Mouse (Mus musculus) kidney, postnatal 10 days (tissue): ENCODE results near the gene Mllt11.
A peak's percentile ranks its signal among the peaks of the same experiment; 100 is the strongest.

Experiments used
- DNase-seq: peaks from one replicate; pipeline ENCODE4 v3.0.0; 2021; ENCODE audit warnings: mixed read lengths

Mllt11 gene

DNA sequence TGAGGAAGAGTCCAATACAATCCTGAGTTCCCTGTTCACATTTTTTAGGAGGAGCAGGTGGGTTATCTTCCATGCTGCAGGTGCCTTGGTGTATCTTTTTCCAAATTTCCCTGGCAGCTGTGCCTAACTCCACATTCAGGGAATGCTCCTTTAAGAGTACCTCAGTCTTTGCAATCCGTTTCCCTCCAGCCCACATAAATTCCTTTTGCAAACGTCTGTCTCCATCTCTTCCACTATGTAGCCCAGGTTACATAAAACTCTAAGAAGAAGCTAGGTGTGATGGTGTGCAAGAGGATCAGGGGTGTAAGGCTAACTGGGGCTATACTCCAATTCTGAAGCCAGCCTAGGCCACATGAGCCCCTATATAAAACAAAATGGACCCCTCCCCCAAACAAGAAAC is 11.1 kb upstream of the Mllt11 start:
- DNase-seq = no peak

DNA sequence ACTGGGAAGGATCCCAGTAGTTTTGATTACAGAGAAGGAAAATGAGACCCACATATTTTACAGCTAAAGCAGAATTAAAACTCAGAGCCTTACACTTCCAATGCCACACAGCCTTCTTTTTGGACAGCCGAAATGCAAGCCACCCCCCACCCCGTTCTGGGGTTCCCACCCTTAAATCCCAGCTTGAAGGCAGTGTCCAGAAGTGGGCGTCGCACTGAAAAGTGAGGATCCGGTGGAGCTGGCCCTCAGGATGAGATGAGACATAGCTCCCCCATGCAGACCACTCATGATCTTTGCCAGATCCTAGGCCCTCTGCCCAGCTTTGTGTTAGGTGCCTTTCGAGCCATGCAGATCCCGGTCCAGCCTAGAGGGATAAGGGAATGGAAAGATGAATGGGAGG is 9.5 kb upstream of the Mllt11 start, which contains the start of gene Gm128:
Gene Gm128 (minus strand): TSS at position 101 of the 400 bp plus-strand sequence.
- DNase-seq = no peak

DNA sequence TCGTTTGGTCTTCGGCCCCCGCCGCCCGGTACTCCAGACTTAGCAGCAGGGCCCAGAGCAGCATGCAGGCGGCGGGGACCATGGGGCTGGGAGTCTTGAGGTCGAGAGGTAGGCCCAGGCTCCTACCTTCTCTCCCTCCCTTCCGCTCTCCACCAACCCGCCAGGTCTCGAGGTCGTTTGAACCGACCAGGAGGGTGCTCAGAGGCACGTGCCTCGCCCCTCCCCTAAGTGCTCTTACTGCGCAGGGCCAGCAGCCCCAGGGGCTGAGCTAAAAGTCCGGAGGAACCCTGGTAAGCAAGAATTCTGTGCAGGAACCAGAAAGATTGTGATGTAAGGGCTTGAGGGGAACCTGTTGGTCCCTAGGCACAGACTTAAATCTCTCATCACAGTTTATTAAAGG is 8.9 kb upstream of the Mllt11 start:
- DNase-seq = no peak

DNA sequence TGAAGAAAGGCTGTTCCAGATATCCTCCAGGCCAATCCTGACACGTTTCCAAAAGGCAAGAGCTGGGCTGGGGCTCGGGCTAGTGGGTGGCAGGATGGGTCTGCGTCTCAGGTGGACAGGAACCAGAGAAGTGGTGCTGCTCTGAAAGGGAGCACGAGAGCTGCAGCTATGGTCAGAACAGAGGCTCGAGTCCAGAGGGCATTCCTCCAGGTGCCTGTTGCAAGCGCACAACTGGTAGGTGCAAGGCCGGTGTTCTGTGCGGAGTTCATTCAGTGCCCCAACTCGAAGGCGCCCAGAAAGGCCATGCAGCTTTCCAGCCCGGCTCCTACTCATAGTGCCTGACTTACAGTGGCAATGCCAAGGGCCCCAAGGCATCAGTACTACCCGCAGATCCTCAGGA is 8.0 kb upstream of the Mllt11 start:
- DNase-seq = no peak

DNA sequence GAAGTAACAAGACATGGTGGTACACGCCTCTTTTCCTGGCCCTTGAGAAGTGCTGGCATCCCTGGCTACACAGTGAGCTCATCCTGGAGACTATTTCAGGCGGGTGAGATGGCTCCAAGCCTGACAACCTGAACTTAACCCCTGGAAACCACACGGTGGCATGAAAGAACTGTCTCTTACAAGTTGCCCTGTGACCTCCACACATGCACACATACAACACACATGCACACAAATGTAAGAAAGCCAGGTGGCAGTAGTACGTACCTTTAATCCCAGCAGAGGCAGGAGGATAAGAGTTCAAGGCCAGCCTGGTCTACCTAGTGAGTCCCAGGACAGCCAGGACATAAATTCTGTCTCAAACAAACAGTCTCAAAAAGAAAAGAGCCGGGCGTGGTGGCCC is 7.1 kb upstream of the Mllt11 start:
- no peak for DNase-seq

DNA sequence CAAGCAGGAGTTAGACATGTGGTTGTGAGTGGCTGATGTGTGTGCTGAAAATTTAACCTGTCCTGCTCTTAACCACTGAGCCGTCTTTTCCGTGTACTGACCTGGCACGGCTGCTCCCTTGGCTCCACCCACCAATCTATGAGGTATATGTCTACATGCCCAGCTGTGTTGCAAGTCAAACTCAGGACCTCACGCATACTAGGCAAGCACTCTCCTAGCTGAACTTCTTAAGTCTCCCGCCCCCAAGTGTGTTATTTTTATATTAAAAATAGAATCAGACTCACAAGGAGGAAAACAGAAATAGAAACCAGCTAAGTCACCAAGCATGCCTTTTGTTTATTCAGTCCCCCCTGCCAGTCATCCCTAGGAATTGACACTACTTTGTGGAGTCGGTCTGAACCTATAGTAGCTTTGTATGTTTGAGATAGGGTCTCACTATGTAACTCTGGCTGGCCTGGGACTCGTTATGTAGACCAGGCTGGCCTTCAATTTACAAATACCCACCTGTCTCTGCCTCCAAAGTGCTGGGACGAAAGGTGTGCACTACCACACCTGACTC is 5.6 kb upstream of the Mllt11 start:
- no peak for DNase-seq

DNA sequence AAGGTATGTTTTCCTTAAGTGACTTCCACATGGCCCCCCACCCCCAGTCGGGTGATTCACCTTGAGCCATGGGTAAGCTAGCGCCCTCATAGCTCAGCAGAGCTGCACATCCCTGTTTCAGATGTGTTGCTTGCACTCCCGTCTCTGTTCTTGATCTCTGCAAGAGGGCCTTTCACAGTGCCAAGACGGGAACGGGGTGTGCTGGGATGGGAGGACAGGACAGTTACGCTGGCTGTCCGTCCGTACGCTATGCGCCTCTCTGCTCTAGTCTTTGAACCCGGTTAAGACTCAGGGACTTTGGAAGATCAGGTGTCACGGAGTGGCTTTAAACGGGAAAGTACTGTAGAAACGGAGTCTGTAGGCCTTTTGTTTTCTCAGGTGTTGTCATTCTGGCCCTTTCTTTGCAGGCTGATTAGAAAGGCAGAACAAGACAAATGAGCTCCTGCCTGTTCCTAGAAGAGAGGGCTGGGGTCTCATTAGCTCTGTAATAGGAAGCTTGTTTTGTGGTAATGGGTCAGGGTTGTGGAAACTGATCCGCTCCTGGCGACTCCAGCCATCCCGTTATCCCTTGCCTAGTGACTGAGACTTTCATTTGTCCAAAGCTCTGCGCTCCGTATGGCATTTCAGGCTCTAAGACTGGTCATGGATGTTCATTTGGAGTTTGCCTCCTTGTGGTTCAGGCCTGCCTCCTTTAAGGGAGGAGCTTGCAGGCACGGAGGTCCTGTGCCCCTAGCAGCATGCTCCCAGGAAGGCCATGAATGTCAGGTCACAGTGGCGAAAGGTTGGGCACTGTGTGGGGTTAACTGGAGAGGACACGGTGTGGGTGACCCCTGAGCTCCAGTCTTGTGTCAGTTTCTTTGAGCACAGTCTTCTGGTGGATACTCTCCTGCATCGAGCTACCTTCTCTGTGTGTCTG is 3.7 kb upstream of the Mllt11 start:
- DNase-seq = no peak

DNA sequence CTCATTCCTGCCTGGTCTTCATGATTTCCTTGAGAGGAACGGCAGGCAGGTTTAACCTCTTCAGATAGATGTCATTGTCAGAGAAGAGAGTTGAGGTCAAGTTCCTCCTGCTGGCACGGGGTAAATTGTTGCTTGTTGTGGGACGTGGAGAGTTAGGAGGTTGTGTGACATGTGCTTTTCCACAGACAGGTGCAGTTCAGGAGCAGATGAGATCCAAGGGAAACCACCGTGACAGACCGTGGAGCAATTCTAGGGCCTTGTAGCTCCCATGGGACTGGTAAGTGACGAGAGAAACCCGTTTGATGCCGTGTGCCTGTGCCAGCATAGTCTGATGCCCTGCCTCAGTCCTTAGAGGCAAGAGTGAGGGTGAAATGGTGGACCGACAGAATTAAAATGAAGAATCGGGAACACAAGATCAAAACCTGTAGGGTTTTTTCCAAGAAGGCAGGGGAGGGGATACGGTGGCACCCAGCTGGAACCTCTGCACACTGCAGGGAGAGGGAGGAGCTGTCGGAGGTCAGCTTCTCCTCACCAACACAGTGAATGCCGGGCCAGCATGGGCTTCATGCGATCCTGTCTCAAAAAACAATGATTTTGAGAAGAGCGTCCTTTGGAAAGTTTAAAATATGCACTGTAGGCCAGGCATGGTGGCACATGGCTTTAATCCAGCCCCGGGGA is 1.5 kb upstream of the Mllt11 start:
- DNase-seq = no peak

DNA sequence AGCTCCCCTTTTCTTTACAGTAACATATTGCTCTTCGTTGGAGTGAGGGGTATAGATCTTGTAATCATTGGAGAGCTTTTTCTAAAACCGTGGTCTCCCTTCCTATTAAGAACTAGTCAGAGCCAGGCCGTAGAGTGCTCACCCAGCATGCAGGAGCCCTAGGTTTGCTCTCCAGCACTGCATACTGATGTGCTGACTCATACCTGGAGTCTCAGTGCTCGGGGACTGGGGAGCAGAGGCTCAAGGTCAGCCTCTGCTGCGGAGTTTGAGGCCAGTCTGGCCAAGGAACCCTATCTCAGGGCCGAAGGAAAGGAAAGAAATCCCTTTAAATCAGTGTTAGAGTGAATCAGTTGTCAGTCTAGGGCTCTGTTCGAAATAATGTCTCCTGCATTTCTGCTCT is 800 bp upstream of the Mllt11 start:
- peak; percentile 51 for DNase-seq

DNA sequence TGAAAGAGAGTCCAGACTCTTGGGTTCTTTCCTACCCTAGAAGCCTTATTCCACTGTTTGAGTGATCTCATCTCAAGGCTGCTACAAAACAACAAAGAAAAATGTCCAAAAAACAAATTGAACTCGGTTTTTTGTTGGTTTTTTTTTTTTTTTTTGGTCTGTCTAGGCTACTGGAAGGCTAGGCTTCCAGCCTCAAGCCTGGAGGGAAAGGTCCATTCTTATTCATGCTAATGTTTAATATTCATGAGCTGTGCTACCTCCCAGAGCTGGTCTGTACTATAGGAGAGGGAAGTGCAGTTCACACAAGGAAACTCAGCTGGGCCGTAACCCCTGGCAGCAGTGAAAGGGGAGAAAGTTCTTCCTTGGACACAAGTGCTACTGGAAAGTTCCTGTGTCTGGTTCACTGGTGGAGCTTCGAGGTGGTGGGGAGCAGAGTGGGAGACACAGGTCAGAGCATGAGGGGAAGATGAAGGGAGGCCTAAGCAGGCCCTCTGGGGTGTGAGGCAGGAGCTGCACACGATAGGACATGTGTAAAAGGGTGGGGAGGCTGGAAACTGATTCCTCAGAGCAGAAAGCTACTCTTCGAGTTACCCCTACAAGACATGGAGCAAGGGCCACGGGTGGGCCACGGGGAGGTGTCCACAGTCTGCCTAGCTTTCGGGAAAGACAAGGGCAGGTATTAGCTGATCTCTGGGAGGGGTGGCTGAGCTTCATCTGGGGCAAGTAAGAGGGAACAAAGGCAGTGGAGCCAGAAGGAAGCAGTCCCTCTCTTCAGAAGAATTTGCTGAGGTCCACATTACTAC is 1.3 kb downstream of the Mllt11 start:
- DNase-seq = peak; percentile 58

DNA sequence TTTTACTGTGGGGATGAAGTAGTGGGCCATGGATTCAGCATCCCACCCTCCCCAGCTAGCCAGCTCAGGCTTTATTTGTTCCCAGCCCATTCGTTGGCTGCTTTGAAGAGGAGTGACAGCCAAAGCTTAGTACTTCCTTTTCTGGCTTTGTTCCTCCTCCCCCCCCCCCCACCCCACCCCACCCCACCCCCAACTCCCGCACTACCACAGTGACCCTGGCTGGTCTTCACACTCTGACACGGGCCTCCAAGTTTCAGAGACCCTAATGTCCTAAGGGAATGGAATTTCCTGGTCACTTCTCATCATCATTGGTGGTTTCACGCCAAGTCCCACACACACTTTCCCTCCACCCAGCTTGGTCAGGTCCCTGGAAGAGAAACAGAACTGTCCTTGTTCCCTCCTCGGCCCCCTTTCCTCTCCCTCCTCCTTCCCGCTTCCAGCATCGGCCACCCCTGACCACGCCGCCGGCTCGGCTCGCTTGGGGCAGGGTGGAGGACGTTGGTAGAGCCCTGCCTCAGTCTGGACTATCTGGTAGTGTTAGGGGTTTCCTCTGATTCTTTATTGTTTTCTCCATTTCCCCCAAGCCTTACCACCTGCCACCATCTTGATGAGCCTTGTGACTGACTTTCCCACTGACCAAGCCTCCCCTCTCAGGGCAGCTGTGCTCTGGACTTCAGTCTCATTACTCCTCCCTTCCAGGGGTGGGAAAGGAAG is 2.0 kb downstream of the Mllt11 start:
- DNase-seq = peak; percentile 67

DNA sequence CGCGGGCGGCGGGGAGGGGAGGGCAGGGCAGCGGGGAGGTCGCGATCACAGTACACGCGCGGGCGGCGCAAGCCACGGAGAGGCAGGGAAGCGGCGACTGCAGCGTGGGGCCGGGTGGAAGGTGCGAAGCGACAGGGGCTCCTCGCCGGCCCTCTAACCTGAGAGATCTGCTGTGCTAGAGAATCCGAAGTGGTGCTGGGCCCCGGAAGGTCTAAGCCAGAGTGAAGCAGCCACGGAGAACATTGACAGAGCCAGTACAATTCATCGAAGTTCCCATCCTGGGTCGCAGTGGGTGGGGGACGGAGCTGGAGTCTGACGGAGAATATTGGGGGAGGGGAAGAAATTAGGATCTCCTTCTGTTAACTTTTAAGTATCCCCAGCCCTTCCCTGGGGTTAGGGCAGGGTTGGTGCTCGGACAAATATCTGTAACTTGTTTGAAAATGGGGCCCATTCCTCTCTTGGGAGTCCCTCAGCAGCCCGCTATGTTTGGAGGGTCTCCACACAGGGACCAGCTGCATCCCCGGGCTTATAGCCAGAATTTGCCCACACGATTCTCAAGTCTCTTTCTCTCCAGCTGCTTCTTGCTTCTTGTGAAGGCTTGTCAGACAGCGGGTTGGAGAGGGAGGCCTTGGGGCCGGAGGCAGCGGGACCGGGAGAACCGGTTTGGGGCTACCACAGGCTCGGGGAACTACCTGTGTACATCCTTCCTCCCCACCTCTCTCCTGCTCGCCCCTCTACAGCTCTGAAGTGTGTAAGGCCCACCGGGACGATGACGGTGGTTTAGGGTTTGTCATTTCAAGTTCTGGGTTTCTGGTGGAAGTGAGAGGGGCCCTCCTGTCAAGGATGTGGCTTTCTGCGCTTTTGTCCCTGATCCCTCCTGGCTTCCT is 2.8 kb downstream of the Mllt11 start:
- DNase-seq = peak; percentile 73

DNA sequence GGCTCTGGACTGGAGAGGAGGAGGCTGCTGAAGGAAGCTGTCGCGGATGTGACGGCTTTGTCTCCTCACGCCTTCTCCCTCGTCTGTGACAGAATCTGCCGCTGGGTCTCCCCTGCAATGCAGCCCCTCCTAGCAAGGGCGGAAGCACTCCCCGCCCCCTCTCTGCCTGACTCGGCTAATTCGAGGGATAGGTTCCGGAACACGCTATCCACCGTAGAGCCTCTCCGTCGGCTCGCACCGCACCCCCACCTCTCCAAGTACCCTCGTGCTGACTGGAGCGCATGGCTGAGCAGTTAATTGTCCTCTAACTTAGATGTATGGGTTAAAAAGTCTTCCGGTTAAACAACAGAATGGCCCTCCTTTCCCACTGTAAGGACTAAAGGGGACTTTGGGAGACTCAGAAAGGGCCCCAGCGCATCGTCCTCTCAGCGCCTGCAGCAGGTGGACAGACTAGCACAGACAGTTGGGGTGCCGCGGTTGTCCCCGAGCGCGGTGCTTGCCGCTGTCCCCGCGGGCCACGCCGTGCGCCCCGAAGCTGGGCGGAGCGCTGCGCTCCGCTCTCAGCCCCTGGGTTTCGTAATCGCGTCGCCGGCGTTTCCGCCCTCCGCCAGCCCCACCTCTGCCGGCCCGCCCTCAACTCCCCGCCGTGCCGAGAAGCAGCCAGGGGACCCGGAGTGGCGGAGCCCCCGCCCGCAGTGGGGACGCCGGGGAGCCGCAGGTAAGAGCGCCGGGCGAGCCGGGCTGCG is 3.6 kb downstream of the Mllt11 start, which contains the start of gene Cdc42se1:
Gene Cdc42se1 (plus strand): TSS at position 585 of the 746 bp plus-strand sequence.
- DNase-seq = peak; percentile 93

DNA sequence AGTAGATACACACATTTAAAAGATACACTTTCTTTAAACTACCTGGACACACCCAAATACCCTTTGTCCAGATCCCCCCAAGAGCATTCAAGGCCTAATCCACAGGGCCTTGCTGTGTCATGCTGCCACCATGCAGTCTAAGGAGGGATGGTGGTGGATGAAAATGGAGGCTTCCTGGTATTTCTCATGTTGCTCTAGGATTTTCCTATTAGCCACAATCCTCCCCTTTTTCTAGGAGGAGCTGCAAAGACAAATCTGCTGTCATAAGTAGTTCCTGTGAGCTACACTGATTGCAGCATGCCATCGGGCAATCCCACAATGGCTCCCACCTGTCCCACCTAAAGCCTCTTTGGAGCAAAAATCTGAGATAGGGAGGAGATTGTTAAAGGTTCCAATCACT is 4.8 kb downstream of the Mllt11 start:
- DNase-seq = no peak

DNA sequence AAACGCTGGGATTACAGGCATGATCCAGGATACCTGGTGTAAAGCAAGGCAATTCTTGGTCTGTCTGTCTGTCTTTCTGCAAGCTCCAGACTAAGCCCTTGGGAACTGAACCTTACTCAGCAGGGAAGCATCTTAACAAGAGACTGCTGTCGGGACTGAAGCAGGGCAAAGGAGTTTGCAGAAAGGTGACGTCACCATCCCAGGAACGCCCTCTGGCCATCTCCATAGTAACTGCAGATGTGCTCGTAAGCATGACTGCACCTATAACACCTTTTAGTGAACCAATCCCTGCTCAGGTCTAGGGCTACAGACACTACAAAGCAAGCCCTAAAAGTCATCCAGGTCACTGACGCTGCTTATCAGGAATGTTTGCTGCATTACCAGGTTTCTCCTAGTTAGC is 7.7 kb downstream of the Mllt11 start:
- peak; percentile 55 for DNase-seq

DNA sequence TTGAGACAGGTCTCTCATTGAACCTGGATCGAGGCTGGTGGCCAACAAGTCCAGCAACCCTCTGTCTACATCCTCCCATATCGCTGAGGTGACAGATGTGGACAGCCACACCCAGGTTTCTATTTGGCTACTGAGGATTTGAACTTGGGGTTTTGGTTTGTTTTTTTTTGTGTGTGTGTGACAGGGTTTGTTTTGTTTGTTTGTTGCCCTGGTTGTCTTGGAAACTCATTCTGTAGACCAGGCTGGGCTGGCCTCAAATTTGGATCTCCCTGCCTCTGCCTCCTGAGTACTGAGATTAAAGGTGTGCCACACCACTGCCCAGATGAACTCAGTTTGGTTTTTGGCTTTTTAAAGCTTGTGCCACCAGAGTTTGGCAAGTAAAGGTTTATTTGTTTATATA is 8.9 kb downstream of the Mllt11 start:
- no peak for DNase-seq

DNA sequence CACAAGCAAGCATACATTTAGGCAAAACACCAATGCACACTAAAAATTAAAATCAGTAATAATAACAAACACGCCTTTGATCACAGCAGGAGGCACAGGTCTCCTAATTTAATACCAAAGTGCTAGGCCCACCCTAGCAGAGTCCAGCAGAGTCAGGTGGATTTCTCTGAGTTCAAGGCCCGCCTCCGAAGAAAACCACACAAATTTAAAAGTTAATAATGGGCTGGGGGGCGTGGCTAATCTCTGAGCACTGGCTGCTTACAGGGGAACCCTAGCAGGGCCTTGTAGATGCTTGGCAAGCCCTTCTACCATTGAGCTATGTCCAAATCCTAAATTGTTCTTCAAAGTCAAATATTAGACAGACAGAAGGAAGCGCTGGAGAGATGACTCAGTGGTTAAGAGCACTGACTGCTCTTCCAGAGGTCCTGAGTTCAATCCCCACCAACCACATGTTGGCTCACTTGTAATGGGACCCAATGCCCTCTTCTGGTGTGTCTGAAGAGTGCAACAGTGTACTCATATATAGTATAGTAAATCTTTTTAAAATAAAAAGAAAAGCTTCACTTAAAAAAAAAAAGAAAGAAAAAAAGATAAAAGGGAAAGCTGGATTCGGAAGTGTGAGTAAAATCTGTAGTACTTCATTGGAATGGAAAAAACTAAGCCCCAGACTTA is 13.4 kb downstream of the Mllt11 start:
- no peak for DNase-seq

DNA sequence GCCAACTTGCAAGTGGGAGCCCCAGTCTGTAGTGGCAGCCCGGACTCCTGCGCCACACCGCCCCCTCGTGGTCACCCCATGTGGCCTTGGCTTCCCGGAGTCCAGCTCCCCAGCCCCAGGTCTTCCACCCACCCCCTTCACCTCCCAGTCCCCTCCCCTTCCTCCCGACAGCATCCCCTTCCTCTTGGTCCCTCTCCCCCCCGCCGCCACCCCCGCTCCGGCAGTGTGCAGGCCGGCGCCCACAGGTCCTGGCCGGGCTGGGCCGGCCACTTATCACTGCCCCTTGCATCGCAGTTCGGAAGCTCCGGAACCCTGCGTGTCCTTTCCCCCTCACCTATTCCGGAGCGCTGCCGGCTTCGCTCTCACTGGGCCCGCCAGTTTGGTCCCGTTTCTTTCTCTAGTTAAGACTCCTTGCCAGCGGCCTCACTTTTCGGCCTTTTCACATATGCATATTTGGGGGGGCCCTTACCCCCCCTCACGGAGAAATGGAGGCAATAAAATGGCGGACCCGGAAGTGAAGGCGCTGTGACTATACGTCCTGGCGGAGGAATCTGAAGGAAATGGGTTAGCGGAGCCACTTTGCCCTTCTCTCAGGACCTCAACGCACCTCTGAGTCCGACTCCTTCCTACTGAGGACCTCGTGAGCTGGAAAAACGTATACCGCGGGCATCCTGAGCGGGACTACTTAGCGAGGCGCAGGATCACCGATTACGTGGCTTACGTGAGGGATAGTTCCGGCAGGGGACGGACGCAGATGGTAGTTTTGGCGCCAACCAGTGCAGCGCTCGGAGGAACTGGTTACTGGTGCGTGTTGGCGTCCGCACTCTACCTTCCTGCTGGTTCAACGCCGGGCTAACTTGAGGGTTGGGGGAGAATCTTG is 14.5 kb downstream of the Mllt11 start, which contains the start of gene Gabpb2:
Gene Gabpb2 (minus strand): TSS at position 662 of the 880 bp plus-strand sequence.
- DNase-seq = peak; percentile 99
